Mouse (Mus musculus): ENCODE results near the gene Gtf2h1.

Gtf2h1 gene

GRCm38 (mm10) chr7:46853365-46853764 is 57.5 kb downstream of the Gtf2h1 start:
- DNase-seq, result no peak

DNA sequence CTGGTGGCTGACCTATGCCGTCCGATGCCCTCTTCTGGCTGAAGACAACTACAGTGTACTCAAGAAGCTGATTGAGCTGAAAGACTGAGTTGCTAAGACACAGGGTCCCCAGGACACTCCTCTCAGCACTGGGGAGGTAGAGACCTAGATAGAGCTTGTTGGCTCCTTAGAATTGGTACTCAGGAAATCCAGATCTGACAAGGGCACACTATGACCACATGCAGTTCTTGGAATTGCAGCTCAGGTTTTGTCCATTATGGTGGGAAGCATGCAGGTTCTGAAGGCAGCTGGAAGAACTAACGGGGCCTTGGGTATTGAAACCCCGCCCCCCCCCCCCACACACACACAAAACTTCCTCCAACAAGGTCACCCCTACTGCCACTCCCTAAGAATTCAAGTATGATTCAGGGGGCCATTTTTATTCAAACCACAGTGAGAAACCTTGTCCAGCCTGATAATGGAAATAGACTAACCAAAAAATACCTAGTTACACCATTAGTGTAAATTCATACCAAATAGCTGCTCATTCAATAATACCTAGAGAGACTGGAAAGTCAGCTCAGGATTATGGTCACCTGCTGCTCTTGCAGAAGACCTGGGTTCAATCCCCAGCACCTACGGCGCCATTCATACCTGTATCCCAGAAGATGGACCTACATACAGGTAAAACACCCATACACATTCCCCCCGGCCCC is 60.1 kb downstream of the Gtf2h1 start:
- no peak for DNase-seq

- no peak for DNase-seq
These were observed 61.5 kb downstream of the Gtf2h1 start for GRCm38 (mm10) chr7:46857436-46857835.

DNA sequence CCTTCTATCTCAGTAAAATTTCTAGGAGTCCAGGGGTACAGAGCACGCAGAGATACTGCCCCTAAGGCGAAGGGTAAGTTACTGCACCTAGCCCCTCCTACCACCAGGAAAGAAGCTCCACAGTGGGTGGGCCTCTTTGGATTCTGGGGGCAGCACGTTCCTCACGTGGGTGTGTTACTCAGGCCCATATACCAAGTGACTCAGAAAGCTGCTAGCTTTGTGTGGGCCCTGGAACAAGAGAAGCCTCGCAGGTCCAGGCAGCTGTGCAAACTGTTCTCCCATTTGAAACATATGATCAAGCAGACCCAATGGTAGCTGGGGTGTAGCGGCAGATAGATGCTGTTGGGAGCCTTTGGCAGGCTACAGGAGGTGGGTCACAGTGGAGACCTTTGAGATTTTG is 63.1 kb downstream of the Gtf2h1 start:
- DNase-seq, result no peak

- no peak for DNase-seq
These were observed 65.1 kb downstream of the Gtf2h1 start, which contains the start of gene Ldhc for GRCm38 (mm10) chr7:46860996-46861395. Ldhc (plus strand) TSS chr7:46861203.

DNA sequence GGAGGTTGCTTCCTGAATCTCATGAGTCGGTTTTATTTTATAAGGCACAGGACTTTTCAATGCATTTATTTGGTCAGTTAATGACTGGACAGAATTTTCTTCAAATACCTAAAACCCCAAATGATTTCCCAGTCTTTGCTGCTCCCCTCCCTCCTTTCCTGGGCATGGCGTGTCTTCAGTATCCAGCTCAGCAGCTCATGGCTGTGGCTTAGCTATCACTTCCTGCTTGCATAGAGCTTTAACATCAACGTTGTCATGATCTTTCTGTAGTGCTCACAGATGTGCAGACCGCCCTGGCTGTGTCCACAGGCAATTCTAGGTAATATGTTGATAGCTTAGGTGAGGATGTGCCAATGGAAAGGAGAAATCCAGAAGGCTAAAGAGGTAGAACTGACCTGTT is 76.1 kb downstream of the Gtf2h1 start:
- no peak for DNase-seq

Measured in right cerebral cortex, postnatal 4 days (tissue).